Mouse (Mus musculus) lung, postnatal 0 days (tissue): ENCODE measurements around the gene Dlgap1.

ENCODE experiments used
- CTCF ChIP-seq: IDR thresholded peaks from 2 replicates; pipeline ENCODE4 v1.5.1; 2016; ENCODE audit warnings: antibody characterized with exemption, mild to moderate bottlenecking
- EP300 ChIP-seq: IDR thresholded peaks from 2 replicates; pipeline ENCODE4 v1.6.1; 2016; ENCODE audit warnings: antibody characterized with exemption, mild to moderate bottlenecking, control low read depth

DNA sequence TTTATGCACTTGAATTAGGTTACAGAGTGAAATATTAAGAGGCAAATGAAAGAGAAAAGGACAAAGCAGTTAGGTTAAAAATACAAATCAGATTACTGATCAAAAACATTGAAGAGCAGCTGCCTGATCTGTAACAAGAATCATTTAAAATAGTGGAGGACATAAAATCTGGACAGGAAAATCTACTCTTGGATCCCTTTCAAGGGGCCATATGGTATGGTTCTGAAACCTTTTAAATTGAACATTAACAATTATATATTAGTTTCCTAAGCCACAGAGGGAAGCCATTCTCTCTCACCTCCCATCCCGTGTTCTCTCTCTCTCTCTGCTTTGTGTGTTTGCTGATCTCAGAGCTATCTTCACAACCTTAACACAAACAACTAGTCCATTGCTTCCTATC lies 625.4 kb downstream of the Dlgap1 start:
- no peak for TF ChIP-seq CTCF
- TF ChIP-seq EP300, result no peak
